Mouse (Mus musculus) hindbrain, embryonic 14.5 days (tissue): ENCODE results near the gene Mettl14. TPM values are rescaled to one million over a fixed set of nuclear protein-coding genes. Genes with fewer than 3 reads are reported as not detected.

Experiments used
- ATAC-seq: fragments of 200-750 bp; cut with Nextera tagmentation; 2 replicates; pipeline ENCODE4 v1.8.0; 2017; ENCODE audit warnings: moderate number of reproducible peaks, mild to moderate bottlenecking, moderate TSS enrichment, moderate library complexity; ENCODE audit not compliant: low FRiP score
- DNase-seq: peaks from one replicate; pipeline ENCODE4 v3.0.0-alpha.2; 2015; ENCODE audit warnings: low spot score
- H3K27ac ChIP-seq: fragments of 300-500 bp; sonication (generic); 2 replicates; pipeline ENCODE4 v1.5.1; 2014; ENCODE audit warnings: mild to moderate bottlenecking, moderate library complexity
- H3K27me3 ChIP-seq: fragments of 300-500 bp; sonication (generic); 2 replicates; pipeline ENCODE4 v1.6.1; 2014; ENCODE audit warnings: mild to moderate bottlenecking, low read length, mixed read lengths; ENCODE audit not compliant: control insufficient read depth, insufficient read depth
- H3K36me3 ChIP-seq: fragments of 300-500 bp; sonication (generic); replicated peaks from 2 replicates; pipeline ENCODE4 v1.6.1; 2014; ENCODE audit not compliant: control insufficient read depth, insufficient read depth
- H3K4me1 ChIP-seq: fragments of 300-500 bp; sonication (generic); replicated peaks from 2 replicates; pipeline ENCODE4 v1.6.1; 2014; ENCODE audit warnings: antibody characterized with exemption, low read length, mixed read lengths; ENCODE audit not compliant: control insufficient read depth, insufficient read depth
- H3K4me2 ChIP-seq: fragments of 300-500 bp; sonication (generic); replicated peaks from 2 replicates; pipeline ENCODE4 v1.6.1; 2014; ENCODE audit warnings: mild to moderate bottlenecking, moderate library complexity
- H3K4me3 ChIP-seq: fragments of 300-500 bp; sonication (generic); replicated peaks from 2 replicates; pipeline ENCODE4 v1.5.1; 2014; ENCODE audit warnings: mild to moderate bottlenecking, low read length
- H3K9ac ChIP-seq: fragments of 300-500 bp; sonication (generic); 2 replicates; pipeline ENCODE4 v1.6.1; 2014
- H3K9me3 ChIP-seq: fragments of 300-500 bp; sonication (generic); 2 replicates; pipeline ENCODE4 v1.6.1; 2016; ENCODE audit warnings: low read length; ENCODE audit not compliant: control insufficient read depth
- WGBS: fragments of 180-500 bp; shearing (Covaris S2); extraction: QIAGEN DNeasy Blood & Tissue Kit; methylation state at CpG from one replicate; pipeline ENCODE4 v1.1.7; 2014; 5-methylcytosine and 5-hydroxymethylcytosine counted together
- polyA plus RNA-seq: library from polyadenylated mRNA; unstranded; fragments of >200 nt; fragmentation: Nextera tagmentation; extraction: Ambion mirVana; gene quantifications from 2 replicates; pipeline ENCODE4 v1.2.1, GENCODE M21; 2014

Gene Mettl14
- polyA plus RNA-seq, 1 experiment from 2014 or later: 17.9 TPM

DNA sequence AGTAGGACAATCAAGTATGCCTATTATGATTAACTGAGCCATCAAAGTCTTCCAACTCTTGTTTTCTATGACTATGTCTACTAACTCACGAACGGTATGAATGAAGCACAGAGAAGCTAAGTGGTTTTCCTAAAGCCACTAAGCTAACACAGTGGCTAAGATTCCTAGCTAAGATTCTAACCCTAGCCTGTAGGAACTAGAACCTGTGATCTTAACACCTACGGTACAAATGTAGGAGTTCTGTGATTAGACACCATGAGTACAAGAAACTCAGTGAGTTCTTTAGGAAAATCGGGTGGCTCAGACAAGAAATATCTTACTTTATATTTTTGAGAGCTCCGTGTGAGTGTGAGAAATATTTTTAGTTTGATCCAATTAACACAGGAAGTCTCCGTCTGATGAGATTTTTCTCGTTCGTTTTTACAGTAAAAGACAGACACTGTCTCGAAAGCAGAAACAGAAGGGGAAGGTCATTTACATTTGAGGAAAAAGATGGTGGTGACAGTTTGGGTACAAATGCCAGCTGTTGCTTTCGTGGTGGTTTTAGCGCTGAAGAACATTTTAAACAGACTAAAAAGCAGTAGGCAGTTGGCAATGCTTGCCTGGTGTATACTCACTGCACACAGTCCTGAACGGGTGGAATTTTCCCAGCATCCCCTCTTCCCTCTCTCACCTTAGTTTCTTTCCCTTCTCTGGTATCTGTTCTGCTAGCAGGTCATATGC lies 37.7 kb downstream of the Mettl14 start:
- Histone ChIP-seq H3K4me2 (no peak overlapping the region), H3K9me3 (no peaks in the 10 kb centered on the region), H3K36me3 (no peaks in the 10 kb centered on the region), H3K9ac (no peak overlapping the region), H3K27me3 (no peaks in the 10 kb centered on the region), H3K4me1 (no peaks in the 10 kb centered on the region), H3K27ac (no peak overlapping the region), H3K4me3 (no peak overlapping the region)
- DNase-seq (no peak), ATAC-seq (no peak)
- WGBS: 90% methylated on average over 12 of the region's 12 CpGs

DNA sequence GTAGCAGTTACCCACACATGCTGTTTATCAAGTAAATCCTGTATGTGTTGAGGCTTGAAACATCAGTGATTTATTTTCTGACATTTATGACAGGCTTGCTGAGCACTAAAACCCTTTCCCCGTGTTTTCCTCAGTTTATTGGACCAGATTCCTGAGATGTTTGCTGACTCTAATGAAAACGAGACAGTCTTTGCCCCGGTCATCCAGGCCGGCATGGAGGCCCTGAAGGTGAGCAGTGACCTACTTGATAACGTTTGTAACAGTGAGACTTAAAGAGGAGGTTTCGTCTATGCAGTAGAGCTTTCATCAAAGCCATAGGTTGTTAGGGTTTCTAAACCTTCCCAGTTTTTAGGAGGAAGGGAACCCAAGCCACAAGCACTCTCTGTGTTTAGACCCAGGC lies 42.2 kb downstream of the Mettl14 start:
- H3K4me2 ChIP-seq: no peak overlapping the region
- no peak for ATAC-seq
- DNase-seq: no peak
- H3K9me3 ChIP-seq: no peaks in the 10 kb centered on the region
- no peaks in the 10 kb centered on the region for H3K27me3 ChIP-seq
- no peak overlapping the region for H3K27ac ChIP-seq
- H3K4me1 ChIP-seq: no peaks in the 10 kb centered on the region
- no peaks in the 10 kb centered on the region for H3K36me3 ChIP-seq
- no peak overlapping the region for H3K4me3 ChIP-seq
- H3K9ac ChIP-seq: no peak overlapping the region
- 83% methylated on average over 6 of the region's 6 CpGs for WGBS

DNA sequence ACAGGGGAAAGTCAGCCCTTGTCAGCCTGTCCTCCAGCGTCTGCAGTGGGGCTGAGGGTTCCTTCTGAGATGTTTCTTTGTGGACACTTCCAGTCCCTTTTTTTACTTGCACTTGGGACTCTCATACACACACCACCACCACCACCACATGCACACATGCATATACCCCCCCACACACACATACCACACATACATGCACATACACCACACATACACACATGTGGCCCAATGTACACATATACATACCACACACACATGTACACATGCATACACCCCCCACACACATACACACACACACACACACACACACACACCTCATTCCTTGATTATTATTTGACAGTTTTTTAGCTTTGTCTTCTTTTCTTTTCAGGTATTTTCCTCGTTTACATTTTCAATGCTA lies 44.9 kb downstream of the Mettl14 start:
- WGBS: 77% methylated on average over 2 of the region's 2 CpGs
- DNase-seq (no peak), ATAC-seq (no peak)
- H3K9ac ChIP-seq: no peak overlapping the region
- no peaks in the 10 kb centered on the region for H3K27me3 ChIP-seq
- no peak overlapping the region for H3K4me3 ChIP-seq
- H3K27ac ChIP-seq: no peak overlapping the region
- H3K9me3 ChIP-seq: no peaks in the 10 kb centered on the region
- no peaks in the 10 kb centered on the region for H3K36me3 ChIP-seq
- H3K4me2 ChIP-seq: no peak overlapping the region
- H3K4me1 ChIP-seq: 0 out of 2 replicates have a peak, but pooled peaks cover 4% of the 10 kb centered on the region

DNA sequence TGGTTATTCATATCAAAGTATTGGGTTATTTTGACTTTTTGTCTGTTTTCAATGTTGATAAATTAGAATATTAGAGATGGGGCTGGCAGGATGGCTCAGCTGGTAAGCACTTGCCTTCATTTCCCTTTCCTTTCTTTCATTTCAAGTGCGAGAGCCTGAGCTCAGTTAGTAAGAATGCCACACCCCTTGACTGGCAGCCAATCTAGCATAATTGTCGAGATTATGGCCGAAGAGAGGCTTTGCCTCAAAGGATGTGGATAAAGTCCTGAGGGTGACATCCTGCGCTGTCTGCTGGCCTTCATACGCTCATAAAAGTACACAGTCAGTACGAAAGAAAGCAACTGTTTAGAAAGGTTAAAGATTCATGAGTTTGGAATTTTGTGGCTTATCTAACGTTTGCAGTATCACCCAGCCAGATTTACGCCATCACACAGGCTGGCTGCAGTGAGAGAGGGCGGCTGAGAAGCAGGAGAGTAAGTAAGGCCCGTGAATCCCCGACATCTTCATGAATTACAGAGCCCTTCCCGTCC lies 47.2 kb downstream of the Mettl14 start:
- no peak overlapping the region for H3K27ac ChIP-seq
- DNase-seq (no peak), ATAC-seq (no peak)
- 0 out of 2 replicates have a peak, but pooled peaks cover 4% of the 10 kb centered on the region for H3K4me1 ChIP-seq
- H3K27me3 ChIP-seq: no peaks in the 10 kb centered on the region
- H3K9ac ChIP-seq: no peak overlapping the region
- WGBS: 80% methylated on average over 12 of the region's 12 CpGs
- H3K9me3 ChIP-seq: no peaks in the 10 kb centered on the region
- no peak overlapping the region for H3K4me2 ChIP-seq
- H3K36me3 ChIP-seq: no peaks in the 10 kb centered on the region
- H3K4me3 ChIP-seq: no peak overlapping the region

DNA sequence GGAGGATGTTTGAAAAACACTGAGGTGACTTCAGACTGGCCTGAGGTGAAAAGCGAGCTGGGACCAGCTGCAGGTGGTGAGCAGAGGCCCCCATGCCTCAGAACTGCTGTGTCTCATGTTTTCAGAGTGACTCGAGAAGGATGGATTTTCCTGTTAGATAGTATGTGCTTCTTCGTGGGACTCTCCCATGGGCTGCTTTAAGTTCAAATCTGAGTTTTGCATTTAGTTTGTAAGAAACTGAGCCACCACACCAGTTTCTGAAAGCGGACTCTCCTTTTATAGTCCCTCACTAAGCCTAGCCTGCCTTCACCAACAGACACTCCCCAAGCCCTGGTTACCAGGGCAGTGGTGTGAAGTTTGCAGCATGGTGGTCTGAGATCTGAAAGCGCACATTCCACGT lies 48.1 kb downstream of the Mettl14 start:
- Histone ChIP-seq H3K27me3 (no peaks in the 10 kb centered on the region), H3K9ac (no peak overlapping the region), H3K4me1 (0 out of 2 replicates have a peak, but pooled peaks cover 4% of the 10 kb centered on the region), H3K36me3 (no peaks in the 10 kb centered on the region), H3K27ac (no peak overlapping the region), H3K9me3 (no peaks in the 10 kb centered on the region), H3K4me3 (no peak overlapping the region), H3K4me2 (no peak overlapping the region)
- DNase-seq: no peak
- 77% methylated on average over 6 of the region's 6 CpGs for WGBS
- no peak for ATAC-seq

DNA sequence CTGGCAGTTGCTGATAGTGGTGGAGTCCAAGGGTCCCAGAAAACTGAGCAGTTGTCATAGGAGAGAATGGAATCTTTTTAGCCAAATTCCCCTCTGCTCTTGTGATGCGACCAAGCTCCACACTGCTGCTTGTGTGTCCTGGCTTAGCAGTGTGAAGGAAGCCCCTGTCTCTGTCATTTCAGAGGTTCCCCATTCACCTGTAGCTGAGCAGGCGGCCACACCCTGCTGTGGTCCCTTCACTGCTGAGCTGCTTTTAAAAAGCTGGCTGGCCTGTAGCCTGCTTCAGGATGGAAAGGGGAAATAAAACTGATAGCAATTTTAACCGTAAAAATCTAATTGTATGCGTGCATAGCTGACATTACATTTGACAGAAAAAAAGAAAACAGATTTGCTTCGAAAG lies 49.0 kb downstream of the Mettl14 start:
- ATAC-seq: no peak
- Histone ChIP-seq H3K4me3 (no peak overlapping the region), H3K4me2 (no peak overlapping the region), H3K27ac (no peak overlapping the region), H3K27me3 (no peaks in the 10 kb centered on the region), H3K36me3 (no peaks in the 10 kb centered on the region), H3K4me1 (0 out of 2 replicates have a peak, but pooled peaks cover 4% of the 10 kb centered on the region), H3K9me3 (no peaks in the 10 kb centered on the region), H3K9ac (no peak overlapping the region)
- DNase-seq: no peak
- 80% methylated on average over 5 of the region's 5 CpGs for WGBS

DNA sequence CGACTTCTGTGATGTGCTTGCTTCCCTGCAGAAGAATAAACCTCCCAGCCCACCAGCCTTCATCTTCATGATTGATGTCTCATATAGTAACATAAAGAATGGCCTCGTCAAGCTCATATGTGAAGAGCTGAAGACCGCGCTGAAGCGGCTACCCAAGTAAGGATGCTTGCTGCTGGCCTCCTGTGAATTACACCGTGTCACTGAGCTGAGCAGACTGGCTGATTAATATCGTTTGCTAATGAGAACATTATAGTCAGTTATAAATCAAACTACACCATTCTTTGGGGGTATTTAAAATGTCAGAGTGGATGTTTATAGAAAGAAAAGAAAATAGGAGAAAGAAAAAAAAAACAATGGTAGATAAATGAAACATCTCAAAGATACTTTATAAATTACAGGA lies 49.5 kb downstream of the Mettl14 start:
- no peak for DNase-seq
- Histone ChIP-seq H3K4me2 (no peak overlapping the region), H3K36me3 (no peaks in the 10 kb centered on the region), H3K9me3 (no peaks in the 10 kb centered on the region), H3K27ac (no peak overlapping the region), H3K4me1 (0 out of 2 replicates have a peak, but pooled peaks cover 4% of the 10 kb centered on the region), H3K9ac (no peak overlapping the region), H3K4me3 (no peak overlapping the region), H3K27me3 (no peaks in the 10 kb centered on the region)
- no peak for ATAC-seq
- 52% methylated on average over 7 of the region's 7 CpGs for WGBS

DNA sequence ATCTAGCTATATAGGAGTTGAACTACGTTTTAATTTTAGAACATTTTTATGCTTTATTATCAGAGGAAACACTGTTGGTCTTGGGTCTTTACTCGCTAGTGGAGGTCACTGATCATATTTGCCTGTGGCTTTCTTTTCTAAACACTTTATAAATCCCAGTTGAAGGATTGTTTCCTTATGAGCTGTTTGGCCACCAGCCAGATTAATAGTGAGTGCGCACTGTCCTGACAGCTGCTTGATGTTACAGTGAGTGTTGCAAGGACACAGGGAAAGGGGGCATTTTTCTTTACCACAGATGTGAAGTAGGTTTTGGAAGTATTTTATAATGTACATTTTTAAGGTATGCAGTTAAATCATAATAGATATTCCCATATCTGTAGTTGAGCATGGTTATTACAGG lies 50.4 kb downstream of the Mettl14 start:
- Histone ChIP-seq H3K27me3 (no peaks in the 10 kb centered on the region), H3K9me3 (no peaks in the 10 kb centered on the region), H3K27ac (no peak overlapping the region), H3K4me2 (no peak overlapping the region), H3K36me3 (no peaks in the 10 kb centered on the region), H3K9ac (no peak overlapping the region), H3K4me3 (no peak overlapping the region), H3K4me1 (0 out of 2 replicates have a peak, but pooled peaks cover 4% of the 10 kb centered on the region)
- 51% methylated on average over 3 of the region's 3 CpGs for WGBS
- ATAC-seq: no peak
- DNase-seq: peak; percentile 54

DNA sequence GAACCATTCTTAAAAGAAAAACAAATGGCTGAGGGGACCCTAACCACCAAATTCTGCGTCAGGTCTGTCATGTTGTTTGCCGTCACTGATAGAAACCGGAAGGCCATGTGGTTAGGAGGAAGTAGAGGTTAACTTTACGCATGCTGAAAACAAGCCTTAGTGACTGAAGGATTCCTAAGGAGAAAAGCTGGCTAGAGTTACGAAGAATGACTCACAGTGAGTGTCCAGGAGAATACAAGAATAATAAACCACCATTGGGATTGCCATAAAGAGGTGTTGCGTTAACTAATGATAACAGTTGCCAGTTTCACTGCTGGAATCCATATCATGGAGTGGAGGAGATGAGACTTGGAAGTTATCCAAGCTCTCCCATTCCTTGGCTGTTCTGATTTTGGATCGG lies 51.0 kb downstream of the Mettl14 start:
- Histone ChIP-seq H3K27ac (0 out of 2 replicates have a peak overlapping the region, but pooled peaks have one; percentile 2), H3K4me1 (0 out of 2 replicates have a peak, but pooled peaks cover 4% of the 10 kb centered on the region), H3K4me3 (no peak overlapping the region), H3K9ac (no peak overlapping the region), H3K36me3 (no peaks in the 10 kb centered on the region), H3K9me3 (no peaks in the 10 kb centered on the region), H3K27me3 (no peaks in the 10 kb centered on the region), H3K4me2 (no peak overlapping the region)
- WGBS: 77% methylated on average over 7 of the region's 7 CpGs
- ATAC-seq (no peak), DNase-seq (no peak)
